Mouse (Mus musculus) liver, adult 2 months (tissue): Measurements from ENCODE around the gene Col25a1. TPM values are rescaled to one million over a fixed set of nuclear protein-coding genes. Genes with fewer than 3 reads are reported as not detected.
A peak's percentile ranks its signal among the peaks of the same experiment; 100 is the strongest.

Source experiments
- DNase-seq: peaks from one replicate; pipeline ENCODE4 v3.0.0-alpha.2; 2011; ENCODE audit warnings: low read depth, low spot score; ENCODE audit errors: extremely low read depth
- H3K27ac ChIP-seq: fragments of 200-500 bp; replicated peaks from 2 replicates; pipeline ENCODE4 v1.5.1; 2012; ENCODE audit warnings: low read depth, mild to moderate bottlenecking, control low read depth, inconsistent platforms, low read length; ENCODE audit not compliant: insufficient read depth
- H3K27me3 ChIP-seq: fragments of 200-500 bp; 2 replicates; pipeline ENCODE4 v1.6.1; 2012; ENCODE audit warnings: mild to moderate bottlenecking, moderate library complexity, low read length, inconsistent platforms; ENCODE audit not compliant: control insufficient read depth, insufficient read depth
- H3K36me3 ChIP-seq: fragments of 200-500 bp; 2 replicates; pipeline ENCODE4 v1.6.1; 2012; ENCODE audit warnings: low read length, inconsistent platforms; ENCODE audit not compliant: control insufficient read depth, insufficient read depth
- H3K4me1 ChIP-seq: fragments of 200-500 bp; 2 replicates; pipeline ENCODE4 v1.6.1; 2011; ENCODE audit warnings: low read length; ENCODE audit not compliant: control insufficient read depth, insufficient read depth
- H3K4me3 ChIP-seq: fragments of 200-500 bp; 2 replicates; pipeline ENCODE4 v1.5.1; 2011; ENCODE audit warnings: low read depth, mild to moderate bottlenecking, control low read depth, low read length, moderate library complexity; ENCODE audit not compliant: insufficient read depth
- H3K79me2 ChIP-seq: fragments of 200-500 bp; 2 replicates; pipeline ENCODE4 v1.6.1; 2012; ENCODE audit warnings: inconsistent platforms, mild to moderate bottlenecking, low read length, moderate library complexity; ENCODE audit not compliant: control insufficient read depth, insufficient read depth
- H3K9ac ChIP-seq: fragments of 200-500 bp; 2 replicates; pipeline ENCODE4 v1.6.1; 2012; ENCODE audit warnings: low read depth, mild to moderate bottlenecking, control low read depth, inconsistent platforms, low read length
- CTCF ChIP-seq: fragments of 200-500 bp; IDR thresholded peaks from 2 replicates; pipeline ENCODE4 v1.5.1; 2011; ENCODE audit warnings: low read depth, low read length, control low read depth
- POLR2A ChIP-seq: fragments of 200-500 bp; IDR thresholded peaks from 2 replicates; pipeline ENCODE4 v1.6.1; 2011; ENCODE audit warnings: low read length, control low read depth; ENCODE audit not compliant: insufficient read depth; ENCODE audit errors: extremely low read depth
- WGBS: fragments of 180-500 bp; shearing (Covaris S2); methylation state at CpG from one replicate; pipeline ENCODE4 v1.1.7; 2018; 5-methylcytosine and 5-hydroxymethylcytosine counted together
- polyA plus RNA-seq: library from polyadenylated mRNA; depleted of rRNA; stranded (reverse); fragments of >200 nt; gene quantifications from 2 replicates; pipeline ENCODE4 v1.2.3, GENCODE M21; 2012
- total RNA-seq: library from RNA; depleted of rRNA; stranded (reverse); fragments of >200 nt; gene quantifications from 2 replicates; pipeline ENCODE4 v1.2.3, GENCODE M21; 2014

Gene Col25a1
- total and polyA plus RNA-seq, 2 experiments: 0.05 to 0.09 TPM

- WGBS: 65% methylated on average over 11 of the region's 11 CpGs
- H3K4me1 ChIP-seq: peaks cover 4% of the 10 kb centered on the region; the same call in 1 of the 2 replicates
- H3K27ac ChIP-seq: no peak overlapping the region
- H3K36me3 ChIP-seq: no peaks in the 10 kb centered on the region
- TF ChIP-seq POLR2A: no peak
- no peak for TF ChIP-seq CTCF
- DNase-seq: no peak
- H3K9ac ChIP-seq: no peak overlapping the region
- no peak overlapping the region for H3K4me3 ChIP-seq
- H3K79me2 ChIP-seq: no peaks in the 10 kb centered on the region
- no peaks in the 10 kb centered on the region for H3K27me3 ChIP-seq
These were observed 2.7 kb upstream of the Col25a1 start for GRCm38 (mm10) chr3:130128564-130128963.

GRCm38 (mm10) chr3:130129635-130130206 is 1.6 kb upstream of the Col25a1 start:
- peak; percentile 35; the same call in 1 of the 2 replicates for TF ChIP-seq CTCF
- no peak for TF ChIP-seq POLR2A
- Histone ChIP-seq H3K4me3 (no peak overlapping the region), H3K4me1 (peaks cover 4% of the 10 kb centered on the region; the same call in 1 of the 2 replicates), H3K9ac (no peak overlapping the region), H3K27me3 (no peaks in the 10 kb centered on the region), H3K36me3 (no peaks in the 10 kb centered on the region), H3K27ac (no peak overlapping the region), H3K79me2 (no peaks in the 10 kb centered on the region)
- WGBS: 36% methylated on average over 10 of the region's 10 CpGs
- peak; percentile 4 for DNase-seq

DNA sequence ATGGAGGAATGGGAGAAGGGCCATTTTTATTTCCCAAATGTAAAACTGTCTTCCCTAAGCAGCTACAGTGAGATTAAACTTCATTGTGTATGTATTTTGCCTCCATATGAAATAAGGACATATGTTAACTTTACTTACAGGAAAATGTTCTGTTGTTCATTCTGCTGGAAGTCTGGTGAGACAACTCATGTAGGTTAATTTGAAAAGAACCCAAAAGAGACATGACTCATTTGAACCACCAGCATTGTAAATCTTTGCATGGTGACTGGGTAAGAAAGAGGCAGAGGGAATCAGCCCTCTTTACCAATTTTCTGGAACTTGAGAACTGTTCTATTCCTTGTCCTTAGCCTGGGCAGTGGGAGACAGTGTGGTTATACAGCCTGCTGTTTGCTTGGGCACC is 5.9 kb downstream of the Col25a1 start:
- no peak for TF ChIP-seq POLR2A
- TF ChIP-seq CTCF: no peak
- no peaks in the 10 kb centered on the region for H3K36me3 ChIP-seq
- H3K4me3 ChIP-seq: no peak overlapping the region
- no peaks in the 10 kb centered on the region for H3K79me2 ChIP-seq
- no peak overlapping the region for H3K27ac ChIP-seq
- H3K27me3 ChIP-seq: no peaks in the 10 kb centered on the region
- no peaks in the 10 kb centered on the region for H3K4me1 ChIP-seq
- DNase-seq: no peak
- H3K9ac ChIP-seq: no peak overlapping the region

- WGBS: 59% methylated on average over 3 of the region's 3 CpGs
These were observed 6.3 kb downstream of the Col25a1 start for GRCm38 (mm10) chr3:130137640-130138039.

GRCm38 (mm10) chr3:130145874-130146273 is 14.6 kb downstream of the Col25a1 start:
- H3K27me3 ChIP-seq: no peaks in the 10 kb centered on the region
- no peaks in the 10 kb centered on the region for H3K79me2 ChIP-seq
- H3K9ac ChIP-seq: no peak overlapping the region
- DNase-seq: no peak
- H3K27ac ChIP-seq: no peak overlapping the region
- 81% methylated on average over 12 of the region's 12 CpGs for WGBS
- no peaks in the 10 kb centered on the region for H3K4me1 ChIP-seq
- no peaks in the 10 kb centered on the region for H3K36me3 ChIP-seq
- no peak overlapping the region for H3K4me3 ChIP-seq
- no peak for TF ChIP-seq POLR2A
- TF ChIP-seq CTCF: no peak

More at GRCm38 (mm10) chr3:130137640-130138039, 6.3 kb downstream of the Col25a1 start:
- no peak for DNase-seq
- Histone ChIP-seq H3K79me2 (no peaks in the 10 kb centered on the region), H3K27ac (no peak overlapping the region), H3K9ac (no peak overlapping the region), H3K36me3 (no peaks in the 10 kb centered on the region), H3K4me1 (no peaks in the 10 kb centered on the region), H3K4me3 (no peak overlapping the region), H3K27me3 (no peaks in the 10 kb centered on the region)
- TF ChIP-seq CTCF: no peak
- no peak for TF ChIP-seq POLR2A

- no peaks in the 10 kb centered on the region for H3K79me2 ChIP-seq
- H3K27ac ChIP-seq: no peak overlapping the region
- WGBS: 79% methylated on average over 8 of the region's 8 CpGs
- H3K36me3 ChIP-seq: no peaks in the 10 kb centered on the region
- no peak overlapping the region for H3K4me3 ChIP-seq
- H3K4me1 ChIP-seq: no peaks in the 10 kb centered on the region
- H3K9ac ChIP-seq: no peak overlapping the region
- TF ChIP-seq CTCF: no peak
- no peak for TF ChIP-seq POLR2A
- no peaks in the 10 kb centered on the region for H3K27me3 ChIP-seq
- no peak for DNase-seq
These were observed 16.5 kb downstream of the Col25a1 start for GRCm38 (mm10) chr3:130147827-130148226.
